ENCODE assay signal across 9 mouse cellular contexts in the genomic region with DNA sequence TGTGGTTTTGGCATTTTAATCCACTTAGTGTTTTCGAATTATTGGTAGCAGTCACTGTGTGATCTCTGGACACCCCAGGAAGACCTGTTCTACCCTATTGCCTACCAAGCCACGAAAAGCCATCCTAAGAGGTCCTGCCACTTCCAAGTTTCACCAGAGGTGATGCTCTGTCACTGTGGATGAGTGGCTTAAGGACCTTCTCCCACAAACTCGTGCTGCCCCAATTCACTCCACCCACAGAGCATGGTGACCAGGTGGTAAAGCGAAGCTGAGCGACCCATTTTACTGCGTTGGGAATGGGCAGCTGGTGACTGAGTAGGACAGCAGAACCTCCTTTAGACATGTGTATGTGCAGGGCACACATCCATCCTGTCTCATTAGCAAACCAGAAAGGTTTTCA. TPM values are rescaled to one million over a fixed set of nuclear protein-coding genes. Genes with fewer than 3 reads are reported as not detected.
DNase-seq lines count a peak whose midpoint lies in the region; ATAC-seq and TF ChIP-seq lines count a peak whose summit lies in the region.
"Had no signal": no experiment of that assay in that cellular context is flagged by ENCODE, and none has a peak within 500 bp of the region (broad histone marks: within the 10 kb centered on the region; RNA-seq: fewer than 3 reads in every experiment).

No protein-coding gene starts in this region.

- TF ChIP-seq EP300 in stomach, postnatal 0 days (optimal IDR thresholded peaks at IDR 0.05) = no peak

- WGBS in hindbrain, postnatal 0 days = 74% methylated on average over 6 of the region's 6 CpGs
- 91% methylated on average over 6 of the region's 6 CpGs for WGBS in hindbrain, embryonic 11.5 days
- 81% methylated on average over 6 of the region's 6 CpGs for WGBS in midbrain, embryonic 13.5 days
- WGBS in midbrain, embryonic 16.5 days = 72% methylated on average over 6 of the region's 6 CpGs
- 69% methylated on average over 6 of the region's 6 CpGs for WGBS in heart, embryonic 16.5 days
- WGBS in stomach, postnatal 0 days = 78% methylated on average over 6 of the region's 6 CpGs

- H3K9ac ChIP-seq in hindbrain, postnatal 0 days (replicated peaks; ENCODE audit: low read length) = no peak overlapping the region
- H3K9ac ChIP-seq in hindbrain, embryonic 11.5 days (ENCODE audit: low read depth, low read length) = no peak overlapping the region
- H3K9ac ChIP-seq in midbrain, embryonic 13.5 days (replicated peaks) = no peak overlapping the region
- no peak overlapping the region for H3K9ac ChIP-seq in midbrain, embryonic 16.5 days (ENCODE audit: low read depth, low read length)
- H3K9ac ChIP-seq in heart, embryonic 16.5 days (ENCODE audit: low read length) = peak overlapping the region; percentile 51; the same call in 1 of the 2 replicates
- H3K9ac ChIP-seq in stomach, postnatal 0 days (ENCODE audit: low read length) = no peak overlapping the region

- no peaks in the 10 kb centered on the region for H3K9me3 ChIP-seq in hindbrain, postnatal 0 days (ENCODE audit: low read length)
- no peaks in the 10 kb centered on the region for H3K9me3 ChIP-seq in hindbrain, embryonic 11.5 days (ENCODE audit: control insufficient read depth, low read length)
- H3K9me3 ChIP-seq in midbrain, embryonic 13.5 days = no peaks in the 10 kb centered on the region
- no peaks in the 10 kb centered on the region for H3K9me3 ChIP-seq in midbrain, embryonic 16.5 days (replicated peaks; ENCODE audit: control insufficient read depth, low read length, poor library complexity, severe bottlenecking)
- 0 out of 2 replicates have a peak, but pooled peaks cover 2% of the 10 kb centered on the region for H3K9me3 ChIP-seq in heart, embryonic 16.5 days (replicated peaks; ENCODE audit: control insufficient read depth, low read length)
- H3K9me3 ChIP-seq in stomach, postnatal 0 days (ENCODE audit: control insufficient read depth, low read length) = no peaks in the 10 kb centered on the region

- ATAC-seq in hindbrain, postnatal 0 days = peak; percentile 56
- no peak for ATAC-seq in hindbrain, embryonic 11.5 days (ENCODE audit: low FRiP score)
- ATAC-seq in midbrain, embryonic 13.5 days = peak; percentile 37; the same call in 1 of the 2 replicates
- ATAC-seq in midbrain, embryonic 16.5 days = no peak
- peak; percentile 33; the same call in 1 of the 2 replicates for ATAC-seq in heart, embryonic 16.5 days (replicated peaks; ENCODE audit: extremely low read depth, insufficient read depth, low FRiP score)
- ATAC-seq in stomach, postnatal 0 days (ENCODE audit: low FRiP score, low TSS enrichment) = no peak

- no peak overlapping the region for H3K4me2 ChIP-seq in hindbrain, postnatal 0 days (ENCODE audit: low read depth, low read length)
- H3K4me2 ChIP-seq in hindbrain, embryonic 11.5 days (replicated peaks; ENCODE audit: low read depth, low read length) = no peak overlapping the region
- H3K4me2 ChIP-seq in midbrain, embryonic 13.5 days (replicated peaks) = no peak overlapping the region
- no peak overlapping the region for H3K4me2 ChIP-seq in midbrain, embryonic 16.5 days (ENCODE audit: low read length)
- no peak overlapping the region for H3K4me2 ChIP-seq in heart, embryonic 16.5 days (ENCODE audit: low read depth, low read length)
- no peak overlapping the region for H3K4me2 ChIP-seq in stomach, postnatal 0 days (replicated peaks; ENCODE audit: low read depth)

- H3K27ac ChIP-seq in hindbrain, postnatal 0 days = no peak overlapping the region
- no peak overlapping the region for H3K27ac ChIP-seq in hindbrain, embryonic 11.5 days (ENCODE audit: low read depth, low read length)
- H3K27ac ChIP-seq in midbrain, embryonic 13.5 days = no peak overlapping the region
- no peak overlapping the region for H3K27ac ChIP-seq in midbrain, embryonic 16.5 days (ENCODE audit: low read length)
- H3K27ac ChIP-seq in heart, embryonic 16.5 days (ENCODE audit: low read length) = peak overlapping the region; percentile 56
- H3K27ac ChIP-seq in stomach, postnatal 0 days (replicated peaks) = no peak overlapping the region

- H3K4me1 ChIP-seq in hindbrain, postnatal 0 days (ENCODE audit: insufficient read depth, low read length) = peaks cover 3% of the 10 kb centered on the region; the same call in 1 of the 2 replicates
- 0 out of 2 replicates have a peak, but pooled peaks cover 2% of the 10 kb centered on the region for H3K4me1 ChIP-seq in hindbrain, embryonic 11.5 days (replicated peaks; ENCODE audit: control insufficient read depth, insufficient read depth, low read length)
- peaks cover 28% of the 10 kb centered on the region for H3K4me1 ChIP-seq in midbrain, embryonic 13.5 days (replicated peaks)
- peaks cover 8% of the 10 kb centered on the region; the same call in 1 of the 2 replicates for H3K4me1 ChIP-seq in midbrain, embryonic 16.5 days (ENCODE audit: control insufficient read depth, insufficient read depth, low read length)
- peaks cover 30% of the 10 kb centered on the region for H3K4me1 ChIP-seq in heart, embryonic 16.5 days (ENCODE audit: control insufficient read depth, insufficient read depth, low read length)
- H3K4me1 ChIP-seq in stomach, postnatal 0 days (replicated peaks; ENCODE audit: control insufficient read depth, insufficient read depth) = peaks cover 4% of the 10 kb centered on the region

- no peaks in the 10 kb centered on the region for H3K27me3 ChIP-seq in hindbrain, postnatal 0 days (ENCODE audit: insufficient read depth, low read length)
- no peaks in the 10 kb centered on the region for H3K27me3 ChIP-seq in hindbrain, embryonic 11.5 days (ENCODE audit: control insufficient read depth, insufficient read depth, low read length)
- no peaks in the 10 kb centered on the region for H3K27me3 ChIP-seq in midbrain, embryonic 13.5 days
- H3K27me3 ChIP-seq in midbrain, embryonic 16.5 days (ENCODE audit: control insufficient read depth, insufficient read depth, low read depth, low read length) = no peaks in the 10 kb centered on the region
- no peaks in the 10 kb centered on the region for H3K27me3 ChIP-seq in heart, embryonic 16.5 days (ENCODE audit: control insufficient read depth, insufficient read depth, low read length)
- no peaks in the 10 kb centered on the region for H3K27me3 ChIP-seq in stomach, postnatal 0 days (ENCODE audit: control insufficient read depth, insufficient read depth, low read length)

- no peak overlapping the region for H3K4me3 ChIP-seq in hindbrain, postnatal 0 days (ENCODE audit: low read length)
- H3K4me3 ChIP-seq in hindbrain, embryonic 11.5 days (ENCODE audit: low read depth, low read length) = no peak overlapping the region
- no peak overlapping the region for H3K4me3 ChIP-seq in midbrain, embryonic 13.5 days (replicated peaks)
- H3K4me3 ChIP-seq in midbrain, embryonic 16.5 days (ENCODE audit: low read depth, low read length) = no peak overlapping the region
- no peak overlapping the region for H3K4me3 ChIP-seq in heart, embryonic 16.5 days (ENCODE audit: low read length)
- no peak overlapping the region for H3K4me3 ChIP-seq in stomach, postnatal 0 days (ENCODE audit: low read depth, low read length)

- peak; percentile 57 for DNase-seq in hindbrain, postnatal 0 days (ENCODE audit: low spot score)
- DNase-seq in hindbrain, embryonic 11.5 days (ENCODE audit: low spot score) = no peak
- DNase-seq in stomach, postnatal 0 days (ENCODE audit: low spot score) = no peak
- DNase-seq in right cerebral cortex, postnatal 14 days = no peak
- no peak for DNase-seq in testis, postnatal 14 days (ENCODE audit: low spot score)

- peaks cover 18% of the 10 kb centered on the region for H3K36me3 ChIP-seq in hindbrain, postnatal 0 days (ENCODE audit: insufficient read depth, low read length)
- H3K36me3 ChIP-seq in hindbrain, embryonic 11.5 days (ENCODE audit: control insufficient read depth, insufficient read depth, low read length) = no peaks in the 10 kb centered on the region; the same call in 1 of the 2 replicates
- H3K36me3 ChIP-seq in midbrain, embryonic 13.5 days = peaks cover 33% of the 10 kb centered on the region
- H3K36me3 ChIP-seq in midbrain, embryonic 16.5 days (ENCODE audit: control insufficient read depth, insufficient read depth, low read length) = peaks cover 13% of the 10 kb centered on the region
- H3K36me3 ChIP-seq in heart, embryonic 16.5 days (ENCODE audit: control insufficient read depth, insufficient read depth) = peaks cover 18% of the 10 kb centered on the region
- peaks cover 8% of the 10 kb centered on the region; the same call in 1 of the 2 replicates for H3K36me3 ChIP-seq in stomach, postnatal 0 days (ENCODE audit: control insufficient read depth, insufficient read depth, low read length)

- peak; percentile 77 for TF ChIP-seq CTCF in hindbrain, postnatal 0 days (IDR thresholded peaks at IDR 0.05; ENCODE audit: low read depth)
- TF ChIP-seq CTCF in stomach, postnatal 0 days (IDR thresholded peaks at IDR 0.05; ENCODE audit: low read depth) = peak; percentile 60

RNA-seq across cellular contexts. Expression of gene Rbm20, which starts 27.7 kb away (rescaled TPM):
- 0.93 and 1.9 TPM in 2 replicates for total RNA-seq in hindbrain, postnatal 0 days (2014; rRNA removed)
- polyA plus RNA-seq in hindbrain, postnatal 0 days (2015; fragmentation: Nextera tagmentation; extraction: Ambion mirVana) = 0.76 and 0.86 TPM in 2 replicates
- polyA plus RNA-seq in hindbrain, embryonic 11.5 days (2014; fragmentation: Nextera tagmentation; extraction: Ambion mirVana) = 0.64 and 0.73 TPM in 2 replicates
- 0.84 and 1.4 TPM in 2 replicates for polyA plus RNA-seq in midbrain, embryonic 13.5 days (2015; fragmentation: Nextera tagmentation; extraction: Ambion mirVana)
- polyA plus RNA-seq in midbrain, embryonic 16.5 days (2015; fragmentation: Nextera tagmentation; extraction: Ambion mirVana) = 0.75 and 0.89 TPM in 2 replicates
- 48.1 and 50.7 TPM in 2 replicates for polyA plus RNA-seq in heart, embryonic 16.5 days (2015; fragmentation: Nextera tagmentation; extraction: Ambion mirVana)
- 2.3 and 2.5 TPM in 2 replicates for polyA plus RNA-seq in stomach, postnatal 0 days (2015; fragmentation: Nextera tagmentation; extraction: Ambion mirVana)
- total RNA-seq: hematopoietic stem cell, adult 5-6 weeks had no signal

RNA-seq across cellular contexts. Expression of gene Smc3, which starts 49.2 kb away (rescaled TPM):
- 15.3 and 18.1 TPM in 2 replicates for total RNA-seq in hindbrain, postnatal 0 days (2014; rRNA removed)
- polyA plus RNA-seq in hindbrain, postnatal 0 days (2015; fragmentation: Nextera tagmentation; extraction: Ambion mirVana) = 44.1 and 49.1 TPM in 2 replicates
- polyA plus RNA-seq in hindbrain, embryonic 11.5 days (2014; fragmentation: Nextera tagmentation; extraction: Ambion mirVana) = 91.1 and 95.3 TPM in 2 replicates
- 76.0 and 80.0 TPM in 2 replicates for polyA plus RNA-seq in midbrain, embryonic 13.5 days (2015; fragmentation: Nextera tagmentation; extraction: Ambion mirVana)
- polyA plus RNA-seq in midbrain, embryonic 16.5 days (2015; fragmentation: Nextera tagmentation; extraction: Ambion mirVana) = 55.9 and 66.5 TPM in 2 replicates
- polyA plus RNA-seq in heart, embryonic 16.5 days (2015; fragmentation: Nextera tagmentation; extraction: Ambion mirVana) = 36.5 and 42.5 TPM in 2 replicates
- polyA plus RNA-seq in stomach, postnatal 0 days (2015; fragmentation: Nextera tagmentation; extraction: Ambion mirVana) = 24.9 and 27.0 TPM in 2 replicates

Comparison
In these comparisons a context has a peak if more than half of its experiments do, and no peak if none do; other contexts are left out.
1. ATAC-seq: peak in hindbrain, postnatal 0 days (single experiment), midbrain, embryonic 13.5 days (single experiment) and heart, embryonic 16.5 days (single experiment); none in hindbrain, embryonic 11.5 days (single experiment), midbrain, embryonic 16.5 days (single experiment) and stomach, postnatal 0 days (single experiment).
2. RNA of gene Rbm20, which starts 27.7 kb away (polyA plus RNA-seq): 48.1 to 50.7 TPM in heart, embryonic 16.5 days; 2.3 to 2.5 TPM in stomach, postnatal 0 days, 0.84 to 1.4 TPM in midbrain, embryonic 13.5 days, 0.76 to 0.86 TPM in hindbrain, postnatal 0 days, 0.75 to 0.89 TPM in midbrain, embryonic 16.5 days and 0.64 to 0.73 TPM in hindbrain, embryonic 11.5 days; every median in the first group is over 10 times any median in the second.